Mouse (Mus musculus): ENCODE data around the gene Gm4763. TPM values are rescaled to one million over a fixed set of nuclear protein-coding genes. Genes with fewer than 3 reads are reported as not detected.
"Not testable (repeated sequence)": the region's sequence is repeated elsewhere in the genome, so short reads cannot be mapped to it uniquely, and the experiment has no call there.

The Gm4763 gene
- polyA plus RNA-seq, 1 experiment from 2014 or later = not detected

GRCm38 (mm10) chr7:24708832-24709292 is 17.8 kb downstream of the Gm4763 start, which contains the start of gene BC049730:
Gene BC049730, plus strand, starts transcription at chr7:24709242.
- WGBS = 93% methylated on average over 14 of the region's 14 CpGs

GRCm38 (mm10) chr7:24702841-24703240 is 23.9 kb downstream of the Gm4763 start:
- not testable (repeated sequence) for H3K27ac ChIP-seq; H3K27me3 ChIP-seq (ENCODE audit: insufficient read depth, poor library complexity, severe bottlenecking); H3K4me3 ChIP-seq; H3K4me1 ChIP-seq (replicated peaks); H3K36me3 ChIP-seq; DNase-seq (ENCODE audit: low spot score); H3K9me3 ChIP-seq
- 83% methylated on average over 9 of the region's 9 CpGs for WGBS

More at GRCm38 (mm10) chr7:24708832-24709292, 17.8 kb downstream of the Gm4763 start, which contains the start of gene BC049730:
- no peak for DNase-seq (ENCODE audit: low spot score)
- no peaks in the 10 kb centered on the region for H3K36me3 ChIP-seq
- H3K27me3 ChIP-seq (ENCODE audit: insufficient read depth, poor library complexity, severe bottlenecking) = peaks cover 3% of the 10 kb centered on the region; the same call in 1 of the 2 replicates
- H3K4me1 ChIP-seq (replicated peaks) = no peaks in the 10 kb centered on the region
- no peaks in the 10 kb centered on the region for H3K9me3 ChIP-seq
- H3K27ac ChIP-seq = no peak within 1 kb of the TSS
- H3K4me3 ChIP-seq = no peak within 1 kb of the TSS

GRCm38 (mm10) chr7:24697891-24698290 is 28.8 kb downstream of the Gm4763 start:
- not testable (repeated sequence) for H3K4me1 ChIP-seq (replicated peaks); H3K27ac ChIP-seq; H3K4me3 ChIP-seq; H3K27me3 ChIP-seq (ENCODE audit: insufficient read depth, poor library complexity, severe bottlenecking); H3K9me3 ChIP-seq; DNase-seq (ENCODE audit: low spot score); H3K36me3 ChIP-seq
- 94% methylated on average over 4 of the region's 4 CpGs for WGBS

GRCm38 (mm10) chr7:24692693-24693092 is 34.0 kb downstream of the Gm4763 start:
- not testable (repeated sequence) for H3K9me3 ChIP-seq; H3K27me3 ChIP-seq (ENCODE audit: insufficient read depth, poor library complexity, severe bottlenecking); H3K4me3 ChIP-seq; H3K4me1 ChIP-seq (replicated peaks); DNase-seq (ENCODE audit: low spot score); H3K36me3 ChIP-seq; H3K27ac ChIP-seq
- WGBS = 81% methylated on average over 3 of the region's 3 CpGs

- H3K4me1 ChIP-seq (replicated peaks); H3K9me3 ChIP-seq; H3K27ac ChIP-seq; H3K4me3 ChIP-seq; H3K27me3 ChIP-seq (ENCODE audit: insufficient read depth, poor library complexity, severe bottlenecking); H3K36me3 ChIP-seq; DNase-seq (ENCODE audit: low spot score): not testable (repeated sequence)
- 90% methylated on average over 10 of the region's 10 CpGs for WGBS
These were observed 39.2 kb downstream of the Gm4763 start for GRCm38 (mm10) chr7:24687519-24687918.

- WGBS = 80% methylated on average over 7 of the region's 7 CpGs
These were observed 42.6 kb downstream of the Gm4763 start for GRCm38 (mm10) chr7:24684121-24684520.

GRCm38 (mm10) chr7:24676575-24676974 is 50.1 kb downstream of the Gm4763 start, which contains the start of gene Tex101:
Gene Tex101, minus strand, starts transcription at chr7:24676675.
- Histone ChIP-seq H3K4me3 (no peak within 1 kb of the TSS), H3K27me3 (ENCODE audit: insufficient read depth, poor library complexity, severe bottlenecking) (no peaks in the 10 kb centered on the region; the same call in 1 of the 2 replicates), H3K9me3 (no peaks in the 10 kb centered on the region), H3K27ac (no peak within 1 kb of the TSS), H3K36me3 (no peaks in the 10 kb centered on the region), H3K4me1 (replicated peaks) (peaks cover 3% of the 10 kb centered on the region; the same call in 1 of the 2 replicates)
- WGBS = 88% methylated on average over 9 of the region's 9 CpGs
- DNase-seq (ENCODE audit: low spot score) = no peak

More at GRCm38 (mm10) chr7:24684121-24684520, 42.6 kb downstream of the Gm4763 start:
- H3K27me3 ChIP-seq (ENCODE audit: insufficient read depth, poor library complexity, severe bottlenecking); H3K4me3 ChIP-seq; DNase-seq (ENCODE audit: low spot score); H3K9me3 ChIP-seq; H3K4me1 ChIP-seq (replicated peaks); H3K27ac ChIP-seq; H3K36me3 ChIP-seq: not testable (repeated sequence)

GRCm38 (mm10) chr7:24671944-24672439 is 54.7 kb downstream of the Gm4763 start:
- H3K4me3 ChIP-seq = no peak overlapping the region
- no peaks in the 10 kb centered on the region for H3K4me1 ChIP-seq (replicated peaks)
- WGBS = 93% methylated on average over 23 of the region's 23 CpGs
- no peak for DNase-seq (ENCODE audit: low spot score)
- H3K36me3 ChIP-seq = no peaks in the 10 kb centered on the region
- H3K9me3 ChIP-seq = no peaks in the 10 kb centered on the region
- H3K27ac ChIP-seq = no peak overlapping the region
- H3K27me3 ChIP-seq (ENCODE audit: insufficient read depth, poor library complexity, severe bottlenecking) = no peaks in the 10 kb centered on the region

Other genes starting within 250 kb of the Gm4763 start
- gene Cadm4, start 244.9 kb downstream of the Gm4763 start, polyA plus RNA-seq (2016; fragmentation: Nextera tagmentation; extraction: Ambion mirVana) = 12.1 and 38.6 TPM in 2 replicates
- gene Zfp428, start 219.9 kb downstream of the Gm4763 start, polyA plus RNA-seq (2016; fragmentation: Nextera tagmentation; extraction: Ambion mirVana) = 109 and 150 TPM in 2 replicates
- 1.1 TPM in 2 replicates for gene AC161166.1, start 214.5 kb downstream of the Gm4763 start, polyA plus RNA-seq (2016; fragmentation: Nextera tagmentation; extraction: Ambion mirVana)
- gene Irgq, start 196.2 kb downstream of the Gm4763 start, polyA plus RNA-seq (2016; fragmentation: Nextera tagmentation; extraction: Ambion mirVana) = 10.7 and 14.9 TPM in 2 replicates
- 0.26 TPM in 1 of 2 replicates, not detected in the other for gene Pinlyp, start 180.8 kb downstream of the Gm4763 start, polyA plus RNA-seq (2016; fragmentation: Nextera tagmentation; extraction: Ambion mirVana)
- gene Xrcc1, start 180.6 kb downstream of the Gm4763 start, polyA plus RNA-seq (2016; fragmentation: Nextera tagmentation; extraction: Ambion mirVana) = 132 and 160 TPM in 2 replicates
- 22.2 and 23.2 TPM in 2 replicates for gene Ethe1, start 139.4 kb downstream of the Gm4763 start, polyA plus RNA-seq (2016; fragmentation: Nextera tagmentation; extraction: Ambion mirVana)
- gene Zfp575, start 139.3 kb downstream of the Gm4763 start, polyA plus RNA-seq (2016; fragmentation: Nextera tagmentation; extraction: Ambion mirVana) = 2.0 and 3.2 TPM in 2 replicates
- gene Phldb3, start 116.1 kb downstream of the Gm4763 start, polyA plus RNA-seq (2016; fragmentation: Nextera tagmentation; extraction: Ambion mirVana) = not detected in 2 replicates
- 0.47 and 2.1 TPM in 2 replicates for gene Lypd3, start 90.4 kb downstream of the Gm4763 start, polyA plus RNA-seq (2016; fragmentation: Nextera tagmentation; extraction: Ambion mirVana)
- not detected in 2 replicates for gene Tex101, start 50.2 kb downstream of the Gm4763 start, polyA plus RNA-seq (2016; fragmentation: Nextera tagmentation; extraction: Ambion mirVana)
- gene BC049730, start 17.7 kb downstream of the Gm4763 start, polyA plus RNA-seq (2016; fragmentation: Nextera tagmentation; extraction: Ambion mirVana) = not detected in 2 replicates
- not detected in 2 replicates for gene Cd177, start 33.4 kb upstream of the Gm4763 start, polyA plus RNA-seq (2016; fragmentation: Nextera tagmentation; extraction: Ambion mirVana)
- gene Ceacam10, start 50.3 kb upstream of the Gm4763 start, polyA plus RNA-seq (2016; fragmentation: Nextera tagmentation; extraction: Ambion mirVana) = 0.21 TPM in 1 of 2 replicates, not detected in the other
- gene Gm9844, start 135.3 kb upstream of the Gm4763 start, polyA plus RNA-seq (2016; fragmentation: Nextera tagmentation; extraction: Ambion mirVana) = 15.5 and 24.3 TPM in 2 replicates
- not detected in 2 replicates for gene Lypd4, start 143.0 kb upstream of the Gm4763 start, polyA plus RNA-seq (2016; fragmentation: Nextera tagmentation; extraction: Ambion mirVana)
- not detected in 2 replicates for gene Dmrtc2, start 143.1 kb upstream of the Gm4763 start, polyA plus RNA-seq (2016; fragmentation: Nextera tagmentation; extraction: Ambion mirVana)
- gene Rps19, start 157.5 kb upstream of the Gm4763 start, polyA plus RNA-seq (2016; fragmentation: Nextera tagmentation; extraction: Ambion mirVana) = 1,985 and 2,165 TPM in 2 replicates
- 0.13 and 0.29 TPM in 2 replicates for gene Cd79a, start 170.5 kb upstream of the Gm4763 start, polyA plus RNA-seq (2016; fragmentation: Nextera tagmentation; extraction: Ambion mirVana)
- 72.4 and 76.0 TPM in 2 replicates for gene Arhgef1, start 176.0 kb upstream of the Gm4763 start, polyA plus RNA-seq (2016; fragmentation: Nextera tagmentation; extraction: Ambion mirVana)
- 0.42 and 2.7 TPM in 2 replicates for gene Gm4881, start 217.6 kb upstream of the Gm4763 start, polyA plus RNA-seq (2016; fragmentation: Nextera tagmentation; extraction: Ambion mirVana)
- 98.4 and 126 TPM in 2 replicates for gene Rabac1, start 245.8 kb upstream of the Gm4763 start, polyA plus RNA-seq (2016; fragmentation: Nextera tagmentation; extraction: Ambion mirVana)

All from hindbrain, embryonic 10.5 days (tissue).